Mouse (Mus musculus): ENCODE data around the gene Clcnkb.

Clcnkb gene

GRCm38 (mm10) chr4:141400171-141400570 is 15.6 kb downstream of the Clcnkb start:
- peak; percentile 86 for DNase-seq

- DNase-seq: peak; percentile 66
Measured at GRCm38 (mm10) chr4:141398545-141398944, 17.3 kb downstream of the Clcnkb start, which contains the start of gene Clcnka. Gene Clcnka (minus strand): TSS chr4:141398724.

- DNase-seq: no peak
Measured at GRCm38 (mm10) chr4:141397861-141398260, 18.0 kb downstream of the Clcnkb start.

GRCm38 (mm10) chr4:141394751-141395150 is 21.1 kb downstream of the Clcnkb start:
- DNase-seq: no peak

- DNase-seq: no peak
Measured at GRCm38 (mm10) chr4:141391293-141391692, 24.5 kb downstream of the Clcnkb start.

GRCm38 (mm10) chr4:141389366-141390150 is 26.3 kb downstream of the Clcnkb start:
- peak; percentile 38 for DNase-seq

- DNase-seq: no peak
Measured at GRCm38 (mm10) chr4:141387933-141388332, 27.9 kb downstream of the Clcnkb start.

- DNase-seq: peak; percentile 90
Measured at GRCm38 (mm10) chr4:141387093-141387784, 28.6 kb downstream of the Clcnkb start.

- no peak for DNase-seq
Measured at GRCm38 (mm10) chr4:141386150-141386549, 29.7 kb downstream of the Clcnkb start.

GRCm38 (mm10) chr4:141385275-141385674 is 30.5 kb downstream of the Clcnkb start:
- peak; percentile 70 for DNase-seq

- DNase-seq: no peak
Measured at GRCm38 (mm10) chr4:141382406-141382805, 33.4 kb downstream of the Clcnkb start.

GRCm38 (mm10) chr4:141379674-141380073 is 36.1 kb downstream of the Clcnkb start:
- no peak for DNase-seq

- DNase-seq: no peak
Measured at GRCm38 (mm10) chr4:141372426-141372825, 43.4 kb downstream of the Clcnkb start.

- DNase-seq: peak; percentile 48
Measured at GRCm38 (mm10) chr4:141367997-141368791, 47.6 kb downstream of the Clcnkb start, which contains the start of gene Fam131c. Gene Fam131c (plus strand): TSS chr4:141368220.

- no peak for DNase-seq
Measured at GRCm38 (mm10) chr4:141365876-141366275, 49.9 kb downstream of the Clcnkb start.

GRCm38 (mm10) chr4:141365126-141365525 is 50.7 kb downstream of the Clcnkb start:
- DNase-seq: peak; percentile 83

GRCm38 (mm10) chr4:141362937-141363548 is 52.8 kb downstream of the Clcnkb start:
- peak; percentile 90 for DNase-seq

GRCm38 (mm10) chr4:141360846-141361245 is 55.0 kb downstream of the Clcnkb start:
- peak; percentile 40 for DNase-seq

GRCm38 (mm10) chr4:141359222-141359621 is 56.6 kb downstream of the Clcnkb start:
- no peak for DNase-seq

GRCm38 (mm10) chr4:141357811-141358210 is 58.0 kb downstream of the Clcnkb start:
- no peak for DNase-seq
